Comparison of ENCODE assay signal across 33 mouse cellular contexts in genomic region chr1:157957506-157957905, GRCm38 (mm10).
"Had no signal": no experiment of that assay in that cellular context is flagged by ENCODE, and none has a peak within 500 bp of the region (broad histone marks: within the 10 kb centered on the region; RNA-seq: fewer than 3 reads in every experiment).

No protein-coding gene starts in this region.

- H3K4me3 ChIP-seq: heart, embryonic 10.5 days; heart, embryonic 12.5 days; heart, embryonic 13.5 days; heart, embryonic 15.5 days; hindbrain, embryonic 10.5 days; hindbrain, embryonic 12.5 days; hindbrain, embryonic 13.5 days; hindbrain, embryonic 15.5 days; intestine, embryonic 15.5 days; kidney, embryonic 15.5 days; layer of hippocampus, adult 2 months had no signal

- H3K27me3 ChIP-seq: heart, embryonic 12.5 days; heart, embryonic 13.5 days; heart, embryonic 15.5 days; hindbrain, embryonic 12.5 days; hindbrain, embryonic 13.5 days; hindbrain, embryonic 15.5 days; intestine, embryonic 15.5 days; kidney, embryonic 15.5 days had no signal

- H3K27ac ChIP-seq: heart, embryonic 10.5 days; heart, embryonic 13.5 days; heart, embryonic 15.5 days; hindbrain, embryonic 10.5 days; hindbrain, embryonic 12.5 days; hindbrain, embryonic 13.5 days; hindbrain, embryonic 15.5 days; hindbrain, postnatal 0 days; intestine, embryonic 15.5 days; kidney, embryonic 15.5 days; kidney, postnatal 0 days; layer of hippocampus, adult 2 months had no signal

- DNase-seq: heart, postnatal 10 days; heart, postnatal 14 days; heart, postnatal 36 days; heart, postnatal 4 days; kidney, adult 11 months; kidney, adult 18-20 months; kidney, adult 2 months; kidney, adult 8-10 months; kidney, adult 9 months; kidney, postnatal 10 days; kidney, postnatal 14 days; kidney, postnatal 25 days; kidney, postnatal 36 days; kidney, postnatal 4 days; layer of hippocampus, adult 9-11 months had no signal

- H3K9ac ChIP-seq: heart, embryonic 12.5 days; heart, embryonic 13.5 days; heart, embryonic 15.5 days; hindbrain, embryonic 12.5 days; hindbrain, embryonic 13.5 days; hindbrain, embryonic 15.5 days; intestine, embryonic 15.5 days; kidney, embryonic 15.5 days had no signal

- H3K9me3 ChIP-seq: heart, embryonic 10.5 days; heart, embryonic 12.5 days; heart, embryonic 13.5 days; heart, embryonic 15.5 days; hindbrain, embryonic 10.5 days; hindbrain, embryonic 12.5 days; hindbrain, embryonic 13.5 days; hindbrain, embryonic 15.5 days; intestine, embryonic 15.5 days; kidney, embryonic 15.5 days had no signal

- H3K4me1 ChIP-seq: heart, embryonic 10.5 days; heart, embryonic 12.5 days; heart, embryonic 13.5 days; heart, embryonic 15.5 days; hindbrain, embryonic 10.5 days; hindbrain, embryonic 12.5 days; hindbrain, embryonic 13.5 days; hindbrain, embryonic 15.5 days; intestine, embryonic 15.5 days; kidney, embryonic 15.5 days had no signal

- ATAC-seq: hindbrain, embryonic 16.5 days; hindbrain, postnatal 0 days; inflammation-experienced regulatory T-cells, adult 6 months; intestine, embryonic 15.5 days; intestine, embryonic 16.5 days; intestine, postnatal 0 days had no signal

- H3K4me2 ChIP-seq: heart, embryonic 11.5 days; heart, embryonic 12.5 days; heart, embryonic 13.5 days; heart, embryonic 15.5 days; hindbrain, embryonic 12.5 days; hindbrain, embryonic 13.5 days; hindbrain, embryonic 15.5 days; intestine, embryonic 15.5 days; kidney, embryonic 15.5 days had no signal

- H3K36me3 ChIP-seq: heart, embryonic 10.5 days; heart, embryonic 12.5 days; heart, embryonic 13.5 days; heart, embryonic 15.5 days; hindbrain, embryonic 10.5 days; hindbrain, embryonic 12.5 days; hindbrain, embryonic 13.5 days; hindbrain, embryonic 15.5 days; intestine, embryonic 15.5 days; kidney, embryonic 15.5 days had no signal
